Mouse (Mus musculus) kidney, embryonic 14.5 days (tissue): Measurements from ENCODE around the gene Spry1. TPM values are rescaled to one million over a fixed set of nuclear protein-coding genes. Genes with fewer than 3 reads are reported as not detected.

Experiments
- ATAC-seq: fragments of 200-750 bp; cut with Nextera tagmentation; 2 replicates; pipeline ENCODE4 v1.8.0; 2017; ENCODE audit warnings: moderate number of reproducible peaks, mild to moderate bottlenecking, moderate TSS enrichment, moderate library complexity; ENCODE audit not compliant: low FRiP score, low TSS enrichment
- H3K27ac ChIP-seq: fragments of 300-500 bp; sonication (generic); 2 replicates; pipeline ENCODE4 v1.5.1; 2014; ENCODE audit warnings: low read depth, mild to moderate bottlenecking, low read length, moderate library complexity, mixed read lengths
- H3K27me3 ChIP-seq: fragments of 300-500 bp; sonication (generic); 2 replicates; pipeline ENCODE4 v1.6.1; 2014; ENCODE audit warnings: mild to moderate bottlenecking, low read length; ENCODE audit not compliant: control insufficient read depth, insufficient read depth
- H3K36me3 ChIP-seq: fragments of 300-500 bp; sonication (generic); 2 replicates; pipeline ENCODE4 v1.6.1; 2014; ENCODE audit warnings: low read length, mixed read lengths; ENCODE audit not compliant: control insufficient read depth, insufficient read depth
- H3K4me1 ChIP-seq: fragments of 300-500 bp; sonication (generic); 2 replicates; pipeline ENCODE4 v1.6.1; 2014; ENCODE audit warnings: low read length, mixed read lengths; ENCODE audit not compliant: control insufficient read depth, insufficient read depth
- H3K4me2 ChIP-seq: fragments of 300-500 bp; sonication (generic); replicated peaks from 2 replicates; pipeline ENCODE4 v1.6.1; 2014; ENCODE audit warnings: low read depth, mild to moderate bottlenecking, low read length
- H3K4me3 ChIP-seq: fragments of 300-500 bp; sonication (generic); 2 replicates; pipeline ENCODE4 v1.5.1; 2014; ENCODE audit warnings: mild to moderate bottlenecking, low read length
- H3K9ac ChIP-seq: fragments of 300-500 bp; sonication (generic); 2 replicates; pipeline ENCODE4 v1.6.1; 2014; ENCODE audit warnings: low read depth, mild to moderate bottlenecking, low read length, moderate library complexity
- H3K9me3 ChIP-seq: fragments of 300-500 bp; sonication (generic); 2 replicates; pipeline ENCODE4 v1.6.1; 2016; ENCODE audit warnings: low read length; ENCODE audit not compliant: control insufficient read depth
- WGBS: fragments of 180-500 bp; shearing (Covaris S2); extraction: QIAGEN DNeasy Blood & Tissue Kit; methylation state at CpG from one replicate; pipeline ENCODE4 v1.1.7; 2014; 5-methylcytosine and 5-hydroxymethylcytosine counted together
- polyA plus RNA-seq: library from polyadenylated mRNA; unstranded; fragments of >200 nt; fragmentation: Nextera tagmentation; extraction: Ambion mirVana; gene quantifications from 2 replicates; pipeline ENCODE4 v1.2.1, GENCODE M21; 2014

The Spry1 gene
- polyA plus RNA-seq, 1 experiment from 2014 or later = 49.8 TPM

DNA sequence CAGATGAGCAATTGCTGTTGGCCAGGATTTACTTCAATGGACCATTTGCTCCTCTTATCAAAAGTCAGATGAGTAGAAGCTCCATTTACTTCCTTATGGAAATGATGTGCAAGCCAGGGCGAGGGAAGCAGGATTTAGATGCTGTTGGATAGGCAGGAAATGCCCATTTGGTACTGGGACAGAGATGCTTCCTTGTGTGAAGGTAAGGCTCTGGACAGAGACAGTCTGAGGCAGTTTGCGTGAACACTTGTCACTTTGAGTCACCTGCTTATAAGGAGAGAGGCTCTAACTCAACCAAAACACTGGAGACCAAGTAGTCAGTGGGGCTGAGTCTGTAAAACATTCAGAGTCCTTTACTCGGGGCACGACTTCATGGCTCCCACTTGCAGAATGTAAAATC, 2.8 kb upstream of the Spry1 start:
- H3K36me3 ChIP-seq = no peaks in the 10 kb centered on the region
- WGBS = 82% methylated on average over 4 of the region's 4 CpGs
- no peak for ATAC-seq
- H3K9ac ChIP-seq = no peak overlapping the region
- no peak overlapping the region for H3K4me2 ChIP-seq
- 0 out of 2 replicates have a peak, but pooled peaks cover 3% of the 10 kb centered on the region for H3K4me1 ChIP-seq
- no peaks in the 10 kb centered on the region for H3K27me3 ChIP-seq
- no peak overlapping the region for H3K27ac ChIP-seq
- H3K9me3 ChIP-seq = no peaks in the 10 kb centered on the region
- no peak overlapping the region for H3K4me3 ChIP-seq

DNA sequence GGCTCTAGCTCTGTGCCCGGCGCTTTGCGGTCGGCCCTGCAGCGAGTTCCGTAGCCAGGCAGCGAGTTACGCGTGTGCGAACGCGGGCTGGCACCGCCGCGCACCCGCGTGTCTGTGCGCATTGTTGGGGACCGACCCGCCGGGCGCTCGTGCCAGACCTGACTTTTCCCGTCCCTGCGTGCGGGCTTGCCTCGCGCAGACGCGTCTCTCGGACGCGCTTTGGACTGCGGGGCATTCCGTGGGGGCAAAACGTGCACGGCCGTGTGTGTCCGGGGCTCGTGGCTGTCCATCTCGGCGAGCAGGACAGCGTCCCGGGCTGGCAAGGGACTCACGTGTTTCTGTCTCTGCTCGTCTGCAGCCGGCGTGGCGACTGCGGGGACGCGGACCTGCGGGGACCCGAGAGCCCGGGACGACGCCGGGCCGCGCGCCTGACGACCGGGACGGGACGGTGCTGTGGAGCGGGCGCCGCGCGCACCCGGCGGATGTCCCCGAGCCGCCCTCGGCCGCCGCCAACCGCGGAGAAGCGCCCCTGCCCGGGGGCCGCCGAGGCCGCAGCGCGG, 495 bp downstream of the Spry1 start:
- H3K36me3 ChIP-seq = peaks cover 26% of the 10 kb centered on the region
- H3K9me3 ChIP-seq = no peaks in the 10 kb centered on the region
- peak; percentile 51 for ATAC-seq
- no peaks in the 10 kb centered on the region for H3K27me3 ChIP-seq
- H3K27ac ChIP-seq = peak overlapping the region; percentile 95
- peak overlapping the region; percentile 56 for H3K4me2 ChIP-seq
- H3K4me1 ChIP-seq = peaks cover 28% of the 10 kb centered on the region
- peak overlapping the region; percentile 97 for H3K9ac ChIP-seq
- peak overlapping the region; percentile 95 for H3K4me3 ChIP-seq
- under 1% methylated on average over 61 of the region's 86 CpGs for WGBS

DNA sequence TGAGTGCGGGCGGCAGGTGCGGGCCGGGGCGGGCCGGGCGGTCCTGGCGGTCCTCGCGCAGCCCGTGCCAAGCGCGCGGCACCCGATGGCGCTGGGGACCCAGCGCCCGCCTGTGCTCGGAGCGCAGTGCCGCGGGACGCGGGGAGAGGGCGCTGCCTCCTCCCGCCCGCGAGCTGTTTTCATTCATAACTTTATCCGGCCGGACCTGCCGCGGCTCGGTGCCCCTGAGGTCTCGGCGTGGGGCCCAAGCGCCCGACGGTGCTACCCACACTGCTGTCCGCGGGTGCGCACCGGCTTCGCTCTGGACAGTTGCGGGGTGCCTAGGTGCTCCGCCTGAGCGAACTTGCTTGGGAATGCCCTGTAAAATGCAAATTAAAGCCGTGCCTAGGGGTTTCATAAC, 1.1 kb downstream of the Spry1 start:
- peaks cover 32% of the 10 kb centered on the region for H3K4me1 ChIP-seq
- no peaks in the 10 kb centered on the region for H3K27me3 ChIP-seq
- under 1% methylated on average over 44 of the region's 47 CpGs for WGBS
- peak overlapping the region; percentile 97 for H3K9ac ChIP-seq
- H3K27ac ChIP-seq = peak overlapping the region; percentile 83; the same call in 1 of the 2 replicates
- H3K36me3 ChIP-seq = peaks cover 32% of the 10 kb centered on the region
- no peaks in the 10 kb centered on the region for H3K9me3 ChIP-seq
- peak; percentile 63 for ATAC-seq
- peak overlapping the region; percentile 56 for H3K4me2 ChIP-seq
- H3K4me3 ChIP-seq = peak overlapping the region; percentile 95

DNA sequence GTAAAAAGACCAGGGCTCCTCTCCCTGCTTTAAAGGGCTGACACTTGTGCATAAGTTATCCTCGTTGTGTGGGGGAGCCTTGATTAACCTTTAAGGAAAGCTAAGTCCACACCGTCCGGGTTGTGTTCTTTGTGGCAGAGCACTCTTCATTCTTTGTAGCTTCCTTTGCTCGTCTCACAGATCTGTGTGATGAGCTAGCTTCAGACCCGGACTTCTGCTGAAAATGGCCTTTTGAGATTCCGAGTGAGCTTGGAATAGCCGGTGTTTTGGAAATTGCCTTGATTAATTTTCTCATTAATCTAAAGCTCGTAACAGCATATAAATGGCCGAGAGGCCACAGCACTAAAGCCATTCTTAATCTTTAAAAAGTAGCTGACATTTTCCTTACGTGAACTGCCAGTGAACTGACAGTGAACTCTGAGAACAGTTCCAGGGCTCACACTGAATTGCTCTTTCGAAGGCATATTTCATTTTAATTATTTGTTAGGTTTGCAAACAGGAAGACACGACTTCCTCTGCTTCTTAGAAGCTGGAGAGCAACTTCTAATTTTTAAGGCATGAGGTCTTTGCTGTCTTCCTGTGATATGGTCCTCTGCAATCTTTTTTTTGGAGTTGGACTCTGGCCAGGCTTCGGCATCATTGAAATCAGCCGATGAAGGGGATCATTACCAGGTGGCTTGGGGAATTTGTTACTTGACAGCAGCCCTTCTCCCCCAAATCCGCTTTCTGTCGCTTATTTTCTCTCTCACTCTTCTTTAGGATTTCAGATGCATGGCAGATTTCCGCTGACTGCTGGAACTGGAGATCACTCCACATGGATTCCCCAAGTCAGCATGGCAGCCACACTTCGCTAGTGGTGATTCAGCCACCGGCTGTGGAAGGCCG, 2.3 kb downstream of the Spry1 start:
- H3K4me2 ChIP-seq = peak overlapping the region; percentile 56
- H3K36me3 ChIP-seq = peaks cover 39% of the 10 kb centered on the region
- ATAC-seq = no peak
- no peaks in the 10 kb centered on the region for H3K27me3 ChIP-seq
- WGBS = 8% methylated on average over 20 of the region's 20 CpGs
- peak overlapping the region; percentile 95 for H3K4me3 ChIP-seq
- H3K9ac ChIP-seq = peak overlapping the region; percentile 97
- H3K9me3 ChIP-seq = no peaks in the 10 kb centered on the region
- peak overlapping the region; percentile 83 for H3K27ac ChIP-seq
- H3K4me1 ChIP-seq = peaks cover 37% of the 10 kb centered on the region

DNA sequence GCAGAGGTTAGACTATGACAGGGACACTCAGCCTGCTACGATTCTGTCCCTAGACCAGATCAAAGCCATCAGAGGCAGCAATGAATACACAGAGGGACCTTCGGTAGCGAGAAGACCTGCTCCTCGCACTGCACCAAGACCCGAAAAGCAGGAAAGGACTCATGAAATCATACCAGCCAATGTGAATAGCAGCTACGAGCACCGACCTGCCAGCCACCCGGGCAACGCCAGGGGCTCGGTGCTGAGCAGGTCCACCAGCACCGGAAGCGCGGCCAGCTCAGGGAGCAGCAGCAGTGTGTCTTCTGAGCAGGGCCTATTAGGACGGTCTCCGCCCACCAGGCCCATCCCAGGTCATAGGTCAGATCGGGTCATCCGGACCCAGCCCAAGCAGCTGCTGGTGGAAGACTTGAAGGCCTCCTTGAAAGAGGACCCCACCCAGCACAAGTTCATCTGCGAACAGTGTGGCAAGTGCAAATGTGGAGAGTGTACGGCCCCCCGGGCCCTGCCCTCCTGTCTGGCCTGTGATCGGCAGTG, 3.0 kb downstream of the Spry1 start:
- 59% methylated on average over 21 of the region's 21 CpGs for WGBS
- ATAC-seq = no peak

DNA sequence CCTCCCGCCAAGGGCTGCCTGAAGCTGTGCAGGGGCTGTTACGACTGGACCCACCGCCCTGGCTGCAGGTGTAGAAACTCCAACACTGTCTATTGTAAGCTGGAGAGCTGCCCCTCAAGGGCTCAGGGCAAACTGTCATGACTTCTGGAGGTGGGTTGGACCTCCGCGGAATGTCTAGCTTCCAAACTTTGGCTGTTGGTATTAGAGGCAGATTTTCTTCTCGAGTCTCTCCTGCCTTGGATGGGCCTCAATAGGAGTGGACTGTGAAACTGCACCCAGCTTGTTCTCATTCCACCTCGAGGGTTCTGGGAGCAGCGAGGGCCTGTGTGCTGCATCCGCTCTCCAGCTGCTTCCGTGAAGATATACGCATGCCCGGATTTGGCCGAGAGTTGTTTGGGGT, 3.7 kb downstream of the Spry1 start:
- Histone ChIP-seq H3K27ac (peak overlapping the region; percentile 83; the same call in 1 of the 2 replicates), H3K36me3 (peaks cover 44% of the 10 kb centered on the region), H3K4me2 (peak overlapping the region; percentile 56), H3K27me3 (no peaks in the 10 kb centered on the region), H3K9me3 (no peaks in the 10 kb centered on the region), H3K9ac (peak overlapping the region; percentile 97), H3K4me3 (peak overlapping the region; percentile 95), H3K4me1 (peaks cover 37% of the 10 kb centered on the region)
- 69% methylated on average over 13 of the region's 13 CpGs for WGBS
- ATAC-seq = no peak

More for the DNA sequence above, 3.0 kb downstream of the Spry1 start:
- Histone ChIP-seq H3K9ac (peak overlapping the region; percentile 97), H3K4me2 (peak overlapping the region; percentile 56), H3K27me3 (no peaks in the 10 kb centered on the region), H3K4me3 (peak overlapping the region; percentile 95), H3K36me3 (peaks cover 42% of the 10 kb centered on the region), H3K9me3 (no peaks in the 10 kb centered on the region), H3K4me1 (peaks cover 37% of the 10 kb centered on the region), H3K27ac (peak overlapping the region; percentile 83)

DNA sequence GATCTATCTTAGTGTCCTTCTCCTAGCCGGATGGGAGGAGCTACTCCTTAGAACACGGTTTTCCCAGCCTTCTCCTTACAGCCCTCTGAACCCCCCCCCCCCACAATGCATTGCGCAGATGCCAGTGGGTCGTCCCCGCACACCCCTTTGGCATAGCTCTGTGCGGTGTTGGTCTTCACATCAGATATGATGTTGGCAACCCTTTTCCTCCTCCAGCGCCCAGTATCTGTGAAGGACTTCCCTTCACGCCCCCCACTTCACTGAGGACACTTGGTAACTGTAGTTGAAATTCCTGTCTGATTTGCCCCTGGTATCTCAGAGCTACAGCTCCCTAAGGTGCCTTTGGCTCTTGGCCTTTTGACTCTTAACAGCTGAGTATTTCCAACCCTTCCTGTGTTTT, 4.2 kb downstream of the Spry1 start:
- WGBS = 68% methylated on average over 8 of the region's 8 CpGs
- H3K4me3 ChIP-seq = peak overlapping the region; percentile 95
- no peak overlapping the region for H3K27ac ChIP-seq
- H3K4me1 ChIP-seq = peaks cover 37% of the 10 kb centered on the region
- no peak for ATAC-seq
- peak overlapping the region; percentile 56 for H3K4me2 ChIP-seq
- peak overlapping the region; percentile 34; the same call in 1 of the 2 replicates for H3K9ac ChIP-seq
- H3K36me3 ChIP-seq = peaks cover 49% of the 10 kb centered on the region
- no peaks in the 10 kb centered on the region for H3K27me3 ChIP-seq
- no peaks in the 10 kb centered on the region for H3K9me3 ChIP-seq

DNA sequence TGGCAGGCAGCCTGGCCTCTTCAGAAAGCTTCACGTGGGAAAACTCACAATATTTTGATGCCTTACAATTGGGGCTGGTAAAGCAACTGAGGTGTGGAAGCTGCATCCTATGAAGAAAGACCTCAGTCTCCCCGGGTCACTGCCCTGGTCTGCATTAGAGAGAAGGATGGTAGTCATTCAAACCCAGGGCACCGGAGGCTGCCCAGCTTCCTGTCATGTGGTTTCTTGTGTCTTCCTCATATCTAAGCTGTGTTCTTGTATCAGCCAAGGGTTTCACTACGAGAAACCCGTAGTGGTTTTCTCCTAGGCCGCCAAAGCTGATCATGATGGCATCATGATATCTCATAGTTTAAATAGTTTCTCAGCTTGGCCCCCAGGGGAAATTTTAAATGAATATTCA, 5.3 kb downstream of the Spry1 start:
- no peak for ATAC-seq
- WGBS = 59% methylated on average over 6 of the region's 6 CpGs
- H3K27me3 ChIP-seq = no peaks in the 10 kb centered on the region
- peak overlapping the region; percentile 31 for H3K4me2 ChIP-seq
- no peak overlapping the region; the same call in 1 of the 2 replicates for H3K9ac ChIP-seq
- no peak overlapping the region; the same call in 1 of the 2 replicates for H3K4me3 ChIP-seq
- H3K36me3 ChIP-seq = peaks cover 49% of the 10 kb centered on the region
- peaks cover 35% of the 10 kb centered on the region for H3K4me1 ChIP-seq
- no peak overlapping the region; the same call in 1 of the 2 replicates for H3K27ac ChIP-seq
- H3K9me3 ChIP-seq = no peaks in the 10 kb centered on the region
